Mouse (Mus musculus) adrenal gland, postnatal 4 days (tissue): Measurements from ENCODE around the gene Hspb6. TPM values are rescaled to one million over a fixed set of nuclear protein-coding genes. Genes with fewer than 3 reads are reported as not detected.

Experiments
- microRNA-seq: library from miRNA; unstranded; fragments of <30 nt; microRNA quantifications from one replicate; pipeline ENCODE4 v1.2.0, GENCODE M21; 2021
- total RNA-seq, 2 experiments: library from RNA; stranded (reverse); gene quantifications; 2 replicates each; pipeline ENCODE4 v1.2.3; 2021

Gene Hspb6
- total RNA-seq, 2 experiments from 2014 or later: 36.3 to 45.7 TPM

Small RNA genes lying within 50 kb of the gene (microRNA-seq; reads per million reads assigned to microRNA genes)
- gene Gm38670: 2.1 reads per million
- 0.79 reads per million for gene Mir3569

Other genes starting within 250 kb of the Hspb6 start
- gene Alkbh6, start 243.5 kb upstream of the Hspb6 start, total RNA-seq: 10 to 100 TPM; 58.1 to 59.4 TPM
- 10 to 100 TPM; 40.1 to 60.6 TPM for gene Syne4, start 237.4 kb upstream of the Hspb6 start, total RNA-seq
- gene E130208F15Rik, start 230.4 kb upstream of the Hspb6 start, total RNA-seq: 1 to 10 TPM; 1.4 to 1.7 TPM
- gene Sdhaf1, start 228.3 kb upstream of the Hspb6 start, total RNA-seq: 10 to 100 TPM; 12.4 to 15.0 TPM
- gene Lrfn3, start 189.4 kb upstream of the Hspb6 start, total RNA-seq: 10 to 100 TPM; 18.7 to 19.5 TPM
- 10 to 100 TPM; 26.6 to 40.2 TPM for gene Tyrobp, start 138.4 kb upstream of the Hspb6 start, total RNA-seq
- 1 to 10 TPM; 1.6 to 2.2 TPM for gene Hcst, start 132.3 kb upstream of the Hspb6 start, total RNA-seq
- gene Nfkbid, start 130.4 kb upstream of the Hspb6 start, total RNA-seq: 1 to 10 TPM; 2.1 to 2.3 TPM
- gene Aplp1, start 106.6 kb upstream of the Hspb6 start, total RNA-seq: 10 to 100 TPM; 49.5 to 59.1 TPM
- 1 to 10 TPM in 1 of 2 experiments, under 1 TPM in 1; 0.14 to 1.3 TPM for gene Kirrel2, start 94.5 kb upstream of the Hspb6 start, total RNA-seq
- 1 to 10 TPM in 1 of 2 experiments, under 1 TPM in 1; 0.08 to 7.1 TPM for gene Nphs1, start 93.9 kb upstream of the Hspb6 start, total RNA-seq
- gene Prodh2, start 58.6 kb upstream of the Hspb6 start, total RNA-seq: 10 to 100 TPM; 11.6 to 24.9 TPM
- 10 to 100 TPM; 19.3 to 22.9 TPM for gene Arhgap33, start 17.1 kb upstream of the Hspb6 start, total RNA-seq
- 10 to 100 TPM; 12.9 to 16.3 TPM for gene Proser3, start 121 bp downstream of the Hspb6 start, total RNA-seq
- gene Lin37, start 7.7 kb downstream of the Hspb6 start, total RNA-seq: 10 to 100 TPM; 67.7 to 78.0 TPM
- 10 to 100 TPM; 70.4 to 75.2 TPM for gene U2af1l4, start 11.1 kb downstream of the Hspb6 start, total RNA-seq
- gene Gm49396, start 11.2 kb downstream of the Hspb6 start, total RNA-seq: 1 to 10 TPM; 7.6 to 8.7 TPM
- gene Psenen, start 11.4 kb downstream of the Hspb6 start, total RNA-seq: 100 to 1,000 TPM; 125 to 131 TPM
- gene Igflr1, start 13.2 kb downstream of the Hspb6 start, total RNA-seq: 1 to 10 TPM; 4.5 to 5.2 TPM
- gene Kmt2b, start 36.5 kb downstream of the Hspb6 start, total RNA-seq: 10 to 100 TPM; 71.4 to 84.4 TPM
- gene Zbtb32, start 46.7 kb downstream of the Hspb6 start, total RNA-seq: under 1 TPM in 1 of 2 experiments, not detected in 1; 0.65 TPM
- gene Upk1a, start 60.7 kb downstream of the Hspb6 start, total RNA-seq: 1 to 10 TPM in 1 of 2 experiments, under 1 TPM in 1; 0.93 to 1.2 TPM
- gene Cox6b1, start 74.0 kb downstream of the Hspb6 start, total RNA-seq: 100 to 1,000 TPM; 750 to 830 TPM
- not detected for gene Etv2, start 83.7 kb downstream of the Hspb6 start, total RNA-seq
- 10 to 100 TPM; 89.2 to 89.5 TPM for gene Rbm42, start 98.1 kb downstream of the Hspb6 start, total RNA-seq
- 10 to 100 TPM; 20.8 to 22.9 TPM for gene Haus5, start 112.8 kb downstream of the Hspb6 start, total RNA-seq
- gene Pmis2, start 119.4 kb downstream of the Hspb6 start, total RNA-seq: not detected
- gene 2200002J24Rik, start 146.7 kb downstream of the Hspb6 start, total RNA-seq: 1 to 10 TPM; 3.8 to 5.2 TPM
- 1 to 10 TPM; 2.8 to 3.6 TPM for gene Atp4a, start 160.0 kb downstream of the Hspb6 start, total RNA-seq
- gene Tmem147, start 177.4 kb downstream of the Hspb6 start, total RNA-seq: 100 to 1,000 TPM; 170 to 181 TPM
- gene Gapdhs, start 191.5 kb downstream of the Hspb6 start, total RNA-seq: not detected
- 10 to 100 TPM; 32.1 to 36.8 TPM for gene Sbsn, start 199.3 kb downstream of the Hspb6 start, total RNA-seq
- 1 to 10 TPM; 3.2 to 4.2 TPM for gene Dmkn, start 211.6 kb downstream of the Hspb6 start, total RNA-seq
- gene Krtdap, start 235.7 kb downstream of the Hspb6 start, total RNA-seq: 1 to 10 TPM; 1.9 to 3.1 TPM